Mouse (Mus musculus) heart, embryonic 13.5 days (tissue): ENCODE measurements around the gene Foxd2. TPM values are rescaled to one million over a fixed set of nuclear protein-coding genes. Genes with fewer than 3 reads are reported as not detected.

Source experiments
- ATAC-seq: fragments of 200-750 bp; cut with Nextera tagmentation; 2 replicates; pipeline ENCODE4 v1.8.0; 2017; ENCODE audit warnings: moderate TSS enrichment; ENCODE audit not compliant: insufficient number of reproducible peaks, low FRiP score, low TSS enrichment; ENCODE audit errors: extremely low read depth
- H3K27ac ChIP-seq: fragments of 300-500 bp; sonication (generic); replicated peaks from 2 replicates; pipeline ENCODE4 v1.5.1; 2015; ENCODE audit warnings: moderate library complexity, mild to moderate bottlenecking, inconsistent platforms
- H3K27me3 ChIP-seq: fragments of 300-500 bp; sonication (generic); replicated peaks from 2 replicates; pipeline ENCODE4 v1.6.1; 2015; ENCODE audit warnings: mild to moderate bottlenecking, inconsistent platforms
- H3K36me3 ChIP-seq: fragments of 300-500 bp; sonication (generic); 2 replicates; pipeline ENCODE4 v1.6.1; 2015; ENCODE audit warnings: mild to moderate bottlenecking, inconsistent platforms
- H3K4me1 ChIP-seq: fragments of 300-500 bp; sonication (generic); 2 replicates; pipeline ENCODE4 v1.6.1; 2015; ENCODE audit warnings: inconsistent platforms
- H3K4me2 ChIP-seq: fragments of 300-500 bp; sonication (generic); 2 replicates; pipeline ENCODE4 v1.6.1; 2015; ENCODE audit warnings: inconsistent platforms, mild to moderate bottlenecking, moderate library complexity
- H3K4me3 ChIP-seq: fragments of 300-500 bp; sonication (generic); 2 replicates; pipeline ENCODE4 v1.5.1; 2015; ENCODE audit warnings: moderate library complexity, mild to moderate bottlenecking, inconsistent platforms
- H3K9ac ChIP-seq: fragments of 300-500 bp; sonication (generic); 2 replicates; pipeline ENCODE4 v1.6.1; 2015; ENCODE audit warnings: inconsistent platforms, mild to moderate bottlenecking, moderate library complexity
- H3K9me3 ChIP-seq: fragments of 300-500 bp; sonication (generic); 2 replicates; pipeline ENCODE4 v1.6.1; 2016; ENCODE audit warnings: inconsistent platforms
- WGBS: fragments of 180-500 bp; shearing (Covaris S2); methylation state at CpG from one replicate; pipeline ENCODE4 v1.1.7; 2015; ENCODE audit warnings: mixed read lengths; 5-methylcytosine and 5-hydroxymethylcytosine counted together
- polyA plus RNA-seq: library from polyadenylated mRNA; unstranded; fragments of >200 nt; fragmentation: Nextera tagmentation; extraction: Ambion mirVana; gene quantifications from 2 replicates; pipeline ENCODE4 v1.2.1, GENCODE M21; 2015

Foxd2 gene
- polyA plus RNA-seq: 0.07 and 0.09 TPM in 2 replicates

DNA sequence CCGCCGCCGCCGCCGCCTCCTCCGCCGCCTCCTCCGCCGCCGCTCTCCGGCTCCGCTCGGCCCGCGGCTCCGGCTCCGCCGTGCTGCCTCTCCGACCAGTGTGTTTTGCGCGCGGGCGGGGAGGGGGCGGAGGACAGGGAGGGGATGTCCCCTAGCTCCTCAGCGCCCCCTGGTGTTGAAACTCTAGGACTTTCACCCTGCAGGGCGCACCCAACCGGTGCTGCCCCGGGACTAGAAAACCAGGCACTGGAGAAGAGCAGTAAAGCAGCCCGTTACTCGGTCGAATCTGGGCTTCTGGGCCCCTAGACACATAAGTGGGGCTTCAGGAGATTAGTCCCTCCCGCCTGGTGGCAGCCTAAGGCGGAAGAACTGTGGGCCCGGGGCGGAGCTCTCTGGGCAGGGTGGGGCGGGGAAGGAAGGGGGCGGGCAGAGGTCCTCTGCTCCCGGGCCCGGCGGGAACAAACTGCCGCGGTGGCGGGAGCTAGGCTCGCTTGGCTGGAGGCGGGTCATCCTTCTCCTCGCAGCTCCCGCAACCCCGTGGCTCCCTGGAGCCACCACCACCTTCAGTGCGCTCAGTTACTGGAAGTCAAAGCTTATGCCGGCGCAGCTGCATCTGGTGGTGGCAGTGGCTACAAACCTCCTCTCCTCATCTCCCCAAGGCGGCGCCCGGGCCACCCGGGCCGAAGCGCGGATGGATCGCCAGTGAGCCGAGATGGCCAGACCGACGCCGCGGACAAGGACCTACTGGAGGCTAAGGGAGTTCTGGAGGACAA is at the start of gene Foxd2:
Gene Foxd2, minus strand, starts transcription at position 45 of the 773 bp plus-strand sequence.
- H3K27ac ChIP-seq: no peak within 1 kb of the TSS

DNA sequence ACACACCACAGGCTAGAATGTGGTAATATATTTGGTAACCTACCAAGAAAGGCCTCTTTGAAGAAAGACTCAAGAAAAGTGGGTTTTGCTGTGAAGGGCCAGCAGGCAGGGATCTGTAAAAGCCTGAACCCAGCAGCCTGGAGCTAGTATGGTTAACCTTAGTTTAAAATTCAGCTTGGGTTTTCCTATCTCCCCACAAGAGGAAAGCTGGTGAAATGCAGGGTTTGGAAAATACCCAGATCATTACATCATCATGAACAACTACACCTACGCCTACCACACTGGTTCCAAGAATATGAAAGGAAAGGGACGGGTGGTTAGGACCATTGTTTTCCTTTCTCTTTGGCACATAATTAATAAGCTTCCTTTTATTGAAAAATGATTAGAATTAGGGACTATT is 49.6 kb upstream of the Foxd2 start:
- ATAC-seq: no peak

More for the DNA sequence above, at the start of gene Foxd2:
- H3K36me3 ChIP-seq: no peaks in the 10 kb centered on the region
- peak within 1 kb of the TSS; percentile 71 for H3K9ac ChIP-seq
- peaks cover 100% of the 10 kb centered on the region for H3K27me3 ChIP-seq
- H3K4me2 ChIP-seq: peak within 1 kb of the TSS; percentile 79
- under 1% methylated on average over 60 of the region's 64 CpGs for WGBS
- peaks cover 30% of the 10 kb centered on the region for H3K4me1 ChIP-seq
- H3K9me3 ChIP-seq: no peaks in the 10 kb centered on the region
- ATAC-seq: peak; percentile 56; the same call in 1 of the 2 replicates
- peak within 1 kb of the TSS; percentile 61 for H3K4me3 ChIP-seq

DNA sequence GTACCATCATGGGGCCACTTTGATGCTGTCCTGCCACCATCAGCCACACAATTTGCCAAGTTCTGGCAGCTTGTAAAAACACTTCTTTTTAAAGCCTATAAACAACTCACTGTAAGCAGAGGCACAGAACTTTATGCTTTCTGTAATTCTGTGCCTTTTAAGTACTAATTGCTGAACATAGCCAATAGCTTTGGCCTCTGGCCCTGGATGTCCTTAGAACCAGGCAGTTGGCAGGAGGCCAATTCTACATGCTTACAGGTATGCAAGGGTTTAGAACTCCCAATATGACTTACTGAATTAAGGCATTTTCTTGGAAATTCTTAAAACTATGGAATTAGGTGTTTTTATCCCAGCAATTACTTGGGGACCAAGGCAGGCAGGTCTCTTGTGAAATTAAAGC is 48.7 kb upstream of the Foxd2 start:
- Histone ChIP-seq H3K27ac (no peak overlapping the region), H3K36me3 (peaks cover 23% of the 10 kb centered on the region), H3K4me2 (no peak overlapping the region), H3K27me3 (0 out of 2 replicates have a peak, but pooled peaks cover 3% of the 10 kb centered on the region), H3K9me3 (no peaks in the 10 kb centered on the region), H3K9ac (no peak overlapping the region), H3K4me1 (peaks cover 10% of the 10 kb centered on the region), H3K4me3 (no peak overlapping the region)
- ATAC-seq: no peak

More for the DNA sequence above, 49.6 kb upstream of the Foxd2 start:
- peaks cover 31% of the 10 kb centered on the region for H3K36me3 ChIP-seq
- H3K27ac ChIP-seq: no peak overlapping the region
- H3K27me3 ChIP-seq: 0 out of 2 replicates have a peak, but pooled peaks cover under 1% of the 10 kb centered on the region
- no peak overlapping the region for H3K4me3 ChIP-seq
- WGBS: 70% methylated on average over 2 of the region's 2 CpGs
- no peaks in the 10 kb centered on the region for H3K9me3 ChIP-seq
- no peak overlapping the region for H3K4me2 ChIP-seq
- no peak overlapping the region for H3K9ac ChIP-seq
- peaks cover 10% of the 10 kb centered on the region for H3K4me1 ChIP-seq

DNA sequence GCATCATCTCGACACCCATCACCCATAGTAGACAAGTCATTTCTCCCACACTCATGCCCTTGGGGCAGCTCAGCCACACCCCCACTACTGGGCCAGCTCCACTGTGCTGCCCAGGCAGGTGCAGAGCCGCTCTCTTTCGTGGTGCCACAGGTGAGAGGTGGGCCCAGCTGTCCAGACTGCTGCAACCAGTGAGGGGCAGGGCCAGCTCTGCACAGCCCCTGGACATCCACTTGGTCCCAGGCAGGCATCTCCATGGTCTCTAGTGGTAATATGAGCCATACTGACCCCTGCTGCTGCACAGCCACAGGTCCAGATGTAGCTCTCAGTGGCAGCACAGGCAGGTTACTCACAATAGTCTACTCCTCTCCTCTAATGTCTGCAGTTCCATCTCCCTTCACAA is 44.5 kb upstream of the Foxd2 start:
- Histone ChIP-seq H3K4me2 (no peak overlapping the region), H3K9me3 (no peaks in the 10 kb centered on the region), H3K27ac (no peak overlapping the region), H3K4me3 (no peak overlapping the region), H3K4me1 (peaks cover under 1% of the 10 kb centered on the region; the same call in 1 of the 2 replicates), H3K9ac (no peak overlapping the region), H3K36me3 (no peaks in the 10 kb centered on the region), H3K27me3 (peaks cover 28% of the 10 kb centered on the region)
- no peak for ATAC-seq
- WGBS: 66% methylated on average over 3 of the region's 3 CpGs

DNA sequence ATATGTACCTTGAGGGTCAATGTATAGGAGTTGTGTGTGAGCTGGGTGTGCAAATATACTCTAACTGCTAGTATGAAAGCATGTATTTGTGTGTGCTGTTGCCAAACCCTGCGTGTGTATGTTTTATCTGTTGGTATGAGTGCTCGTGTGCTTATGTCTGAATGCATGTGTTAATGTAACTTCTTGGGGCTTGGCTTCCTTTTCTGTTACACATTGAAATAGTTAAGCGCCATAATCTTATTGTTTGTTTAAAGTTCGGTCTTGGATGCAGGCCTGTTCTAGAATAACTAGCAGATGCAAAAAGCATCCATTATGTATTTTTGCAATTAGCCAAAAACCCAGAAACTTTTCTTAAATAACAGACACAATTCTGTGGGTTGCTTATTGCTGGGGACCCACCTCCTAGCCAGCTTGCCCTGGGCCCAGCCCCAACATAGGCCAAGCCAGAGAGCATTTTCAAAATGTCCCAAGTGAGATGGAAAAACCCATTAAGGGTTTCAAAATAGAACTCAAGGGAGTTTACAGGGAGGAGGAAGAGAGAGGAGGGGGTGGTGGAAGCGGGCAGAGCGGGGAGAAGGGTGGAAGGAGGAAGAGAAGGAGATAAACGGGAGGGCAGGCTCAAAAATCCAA is 39.3 kb upstream of the Foxd2 start:
- H3K4me3 ChIP-seq: no peak overlapping the region
- H3K4me2 ChIP-seq: no peak overlapping the region
- H3K27ac ChIP-seq: no peak overlapping the region
- H3K9me3 ChIP-seq: no peaks in the 10 kb centered on the region
- H3K4me1 ChIP-seq: no peaks in the 10 kb centered on the region
- 58% methylated on average over 7 of the region's 7 CpGs for WGBS
- no peak overlapping the region for H3K9ac ChIP-seq
- no peak for ATAC-seq
- H3K27me3 ChIP-seq: peaks cover 65% of the 10 kb centered on the region
- H3K36me3 ChIP-seq: no peaks in the 10 kb centered on the region

DNA sequence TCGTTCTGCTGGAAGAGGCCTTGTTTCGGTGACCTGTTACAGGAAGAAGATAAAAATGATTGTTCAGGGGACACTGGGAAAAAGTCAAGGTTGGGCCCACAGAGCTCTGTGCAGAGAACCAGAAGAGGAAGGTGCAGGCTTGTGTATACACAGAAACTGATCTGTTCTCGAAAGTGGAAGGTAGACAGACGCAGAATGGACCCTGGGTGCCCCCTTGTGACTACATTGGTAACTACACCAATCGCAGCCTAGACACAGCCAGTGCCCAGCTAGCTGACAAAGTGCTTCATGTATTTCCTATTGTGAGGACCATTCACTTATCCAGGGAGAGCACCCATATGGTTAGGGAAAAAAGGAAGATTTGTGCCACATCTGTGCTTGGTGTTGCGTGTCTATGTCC is 38.7 kb upstream of the Foxd2 start:
- 28% methylated on average over 6 of the region's 6 CpGs for WGBS
- Histone ChIP-seq H3K9ac (no peak overlapping the region), H3K27me3 (peaks cover 71% of the 10 kb centered on the region), H3K4me2 (no peak overlapping the region), H3K4me1 (no peaks in the 10 kb centered on the region), H3K27ac (no peak overlapping the region), H3K9me3 (no peaks in the 10 kb centered on the region), H3K36me3 (no peaks in the 10 kb centered on the region), H3K4me3 (no peak overlapping the region)
- no peak for ATAC-seq

DNA sequence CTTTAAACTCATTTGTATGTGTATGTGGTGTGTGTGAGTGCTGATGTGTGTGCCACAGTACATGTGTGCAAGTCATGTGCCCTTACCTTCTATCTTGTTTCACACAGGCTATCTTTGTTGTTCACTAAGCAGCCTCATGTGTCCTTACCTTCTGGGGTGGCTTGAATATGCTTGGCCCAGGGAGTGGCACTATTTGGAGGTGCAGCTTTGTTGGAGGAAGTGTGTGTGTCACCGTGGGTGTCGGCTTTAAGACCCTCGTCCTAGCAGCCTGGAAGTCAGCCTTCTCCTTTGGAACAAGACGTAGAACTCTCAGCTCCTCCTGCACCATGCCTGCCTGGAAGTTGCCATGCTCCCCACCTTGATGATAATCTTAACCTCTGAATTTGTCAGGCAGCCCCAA is 37.7 kb upstream of the Foxd2 start:
- Histone ChIP-seq H3K4me2 (no peak overlapping the region), H3K36me3 (no peaks in the 10 kb centered on the region), H3K9me3 (no peaks in the 10 kb centered on the region), H3K27me3 (peaks cover 77% of the 10 kb centered on the region), H3K27ac (no peak overlapping the region), H3K4me1 (no peaks in the 10 kb centered on the region), H3K4me3 (no peak overlapping the region), H3K9ac (no peak overlapping the region)
- WGBS: 83% methylated on average over 4 of the region's 4 CpGs
- ATAC-seq: no peak

DNA sequence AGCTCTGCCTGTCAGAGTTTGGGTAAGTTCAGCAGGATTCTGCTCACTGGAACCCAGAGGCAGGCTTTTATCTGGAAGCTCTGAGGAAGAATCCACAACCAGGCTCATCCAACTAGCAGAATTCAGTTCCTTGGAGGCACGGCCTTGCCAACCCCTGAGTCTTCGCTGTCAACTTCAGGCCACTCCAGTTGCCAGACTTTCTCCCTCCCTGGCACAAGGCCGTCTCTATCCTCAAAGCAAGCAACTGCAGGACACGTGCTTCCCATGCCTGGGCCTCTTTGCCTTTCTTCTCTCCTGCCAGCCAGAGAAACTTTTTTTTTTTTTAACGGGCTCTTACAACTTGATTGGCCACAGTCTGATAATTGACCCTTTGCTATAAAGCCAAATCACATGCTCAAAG is 36.3 kb upstream of the Foxd2 start:
- 42% methylated on average over 5 of the region's 5 CpGs for WGBS
- H3K27me3 ChIP-seq: peaks cover 75% of the 10 kb centered on the region

DNA sequence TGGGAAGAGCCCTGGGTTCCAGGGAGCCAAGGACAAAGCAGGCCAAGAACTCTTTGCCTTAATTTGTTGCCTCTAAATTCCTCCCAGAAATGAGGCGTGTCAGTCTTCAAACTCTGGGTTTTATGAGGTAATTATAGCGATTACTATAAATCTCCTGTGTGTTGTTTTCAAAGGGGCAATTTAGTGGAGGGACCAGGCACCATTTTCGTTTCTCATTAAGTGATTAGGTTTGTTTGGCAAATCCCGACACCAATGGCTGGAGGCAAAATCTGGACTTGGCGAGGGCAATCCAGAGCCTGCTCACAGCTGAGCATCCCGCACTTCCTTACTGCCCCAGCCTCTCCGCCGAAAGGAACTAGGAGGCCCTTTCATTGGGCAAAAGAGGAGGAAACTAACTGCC is 33.9 kb upstream of the Foxd2 start:
- H3K9ac ChIP-seq: no peak overlapping the region
- no peaks in the 10 kb centered on the region for H3K36me3 ChIP-seq
- H3K4me1 ChIP-seq: no peaks in the 10 kb centered on the region
- peaks cover 72% of the 10 kb centered on the region for H3K27me3 ChIP-seq
- no peaks in the 10 kb centered on the region for H3K9me3 ChIP-seq
- H3K4me2 ChIP-seq: no peak overlapping the region
- no peak for ATAC-seq
- 65% methylated on average over 8 of the region's 8 CpGs for WGBS
- no peak overlapping the region for H3K27ac ChIP-seq
- no peak overlapping the region for H3K4me3 ChIP-seq

More for the DNA sequence above, 36.3 kb upstream of the Foxd2 start:
- ATAC-seq: no peak
- Histone ChIP-seq H3K4me2 (no peak overlapping the region), H3K4me1 (no peaks in the 10 kb centered on the region), H3K9ac (no peak overlapping the region), H3K27ac (no peak overlapping the region), H3K36me3 (no peaks in the 10 kb centered on the region), H3K9me3 (no peaks in the 10 kb centered on the region), H3K4me3 (no peak overlapping the region)

DNA sequence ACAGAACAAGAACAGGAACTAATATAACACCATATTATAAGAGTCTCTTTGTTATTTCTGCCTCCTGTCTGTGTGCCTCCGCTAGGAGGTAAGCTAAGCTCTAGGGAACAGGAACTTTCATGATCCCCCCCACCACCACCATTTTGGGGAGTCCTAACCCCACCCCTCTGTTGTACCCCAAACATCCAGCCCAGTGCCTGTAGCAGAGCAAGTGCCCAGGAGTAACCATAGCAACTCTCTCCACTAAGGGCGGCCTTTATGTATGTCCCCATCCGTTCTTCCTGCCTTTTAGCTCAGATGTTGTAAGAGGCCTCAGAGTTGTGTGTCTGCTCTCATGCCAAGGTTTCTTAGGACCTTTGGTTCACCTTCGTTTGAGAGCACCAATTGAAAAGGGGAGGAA is 33.4 kb upstream of the Foxd2 start:
- H3K4me1 ChIP-seq: no peaks in the 10 kb centered on the region
- no peak overlapping the region for H3K4me2 ChIP-seq
- no peak overlapping the region for H3K9ac ChIP-seq
- no peak for ATAC-seq
- no peaks in the 10 kb centered on the region for H3K36me3 ChIP-seq
- H3K27ac ChIP-seq: no peak overlapping the region
- H3K9me3 ChIP-seq: no peaks in the 10 kb centered on the region
- no peak overlapping the region for H3K4me3 ChIP-seq
- 56% methylated on average over 4 of the region's 4 CpGs for WGBS
- peaks cover 74% of the 10 kb centered on the region for H3K27me3 ChIP-seq

DNA sequence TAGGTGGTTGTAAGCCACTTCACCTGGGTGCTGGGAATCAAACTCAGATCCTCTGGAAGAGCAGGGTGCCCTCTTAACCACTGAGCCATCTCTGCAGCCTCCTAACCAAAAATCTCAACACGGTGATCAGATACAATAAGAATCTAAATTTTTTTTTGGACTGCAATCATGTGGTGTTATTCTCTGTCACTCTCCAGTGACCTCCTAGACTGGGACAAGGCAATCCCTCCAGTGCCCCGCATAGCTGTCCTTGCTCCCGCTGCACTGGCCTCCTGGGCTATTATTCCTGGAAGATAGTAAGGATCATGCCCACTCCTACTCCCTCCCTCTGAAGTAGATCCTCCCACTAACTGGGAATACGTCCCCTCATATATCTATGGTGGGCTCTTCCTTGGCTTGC is 32.6 kb upstream of the Foxd2 start:
- ATAC-seq: no peak
- WGBS: 69% methylated on average over 4 of the region's 4 CpGs
- H3K4me1 ChIP-seq: no peaks in the 10 kb centered on the region
- no peak overlapping the region for H3K4me3 ChIP-seq
- peaks cover 68% of the 10 kb centered on the region for H3K27me3 ChIP-seq
- H3K4me2 ChIP-seq: no peak overlapping the region
- H3K9ac ChIP-seq: no peak overlapping the region
- no peaks in the 10 kb centered on the region for H3K9me3 ChIP-seq
- no peak overlapping the region for H3K27ac ChIP-seq
- no peaks in the 10 kb centered on the region for H3K36me3 ChIP-seq

DNA sequence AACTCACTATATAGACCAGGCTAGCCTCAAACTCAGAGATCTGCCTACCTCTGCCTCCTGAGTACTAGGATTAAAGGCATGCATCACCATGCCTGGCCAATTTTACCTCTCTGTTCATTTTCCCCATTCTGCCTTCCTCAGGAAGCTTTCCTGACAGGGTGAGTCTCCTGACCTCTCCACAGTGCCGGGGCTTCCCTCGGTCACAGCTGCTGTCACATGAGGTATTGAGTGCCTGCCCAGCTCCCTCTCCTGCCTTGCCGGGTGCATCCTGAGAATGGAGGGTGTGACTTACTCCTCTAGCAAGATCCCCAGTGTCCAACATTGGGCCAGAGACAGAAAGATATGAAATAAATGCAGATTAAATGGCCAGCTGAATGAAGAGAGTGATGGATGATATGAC is 29.6 kb upstream of the Foxd2 start:
- WGBS: 46% methylated on average over 3 of the region's 3 CpGs
- no peaks in the 10 kb centered on the region for H3K4me1 ChIP-seq
- H3K36me3 ChIP-seq: no peaks in the 10 kb centered on the region
- H3K27me3 ChIP-seq: peaks cover 69% of the 10 kb centered on the region
- no peak for ATAC-seq
- H3K27ac ChIP-seq: no peak overlapping the region
- H3K9ac ChIP-seq: no peak overlapping the region
- no peaks in the 10 kb centered on the region for H3K9me3 ChIP-seq
- H3K4me2 ChIP-seq: no peak overlapping the region
- H3K4me3 ChIP-seq: no peak overlapping the region
